Mouse (Mus musculus) ES-Bruce4 (cell line): ENCODE data around the gene Gm20695.

Experiments used
- CTCF ChIP-seq: IDR thresholded peaks from one replicate; pipeline ENCODE4 v1.8.1; 2011; ENCODE audit warnings: low read depth, low read length
- POLR2A ChIP-seq: IDR thresholded peaks from one replicate; pipeline ENCODE4 v1.8.1; 2011; ENCODE audit warnings: low read length; ENCODE audit not compliant: insufficient read depth

- TF ChIP-seq CTCF (no peak), POLR2A (no peak)
Measured at GRCm38 (mm10) chr16:3885065-3885670, 720 bp downstream of the Gm20695 start.
